Mouse (Mus musculus) T-helper 17 cell (primary cell): Measurements from ENCODE around the gene Olfm2.

Experiments used
- in situ Hi-C, 2 experiments: fragments of 300-600 bp; cut with MboI, MseI; formaldehyde crosslinking; loops; 1 replicate in 1 of 2; 2 replicates in 1 of 2; pipeline ENCODE4 v1.15.1; 2025; ENCODE audit warnings: high pct_unique_total_duplicates in 2 of 2

Olfm2 gene

GRCm38 (mm10) chr9:20746017-20746660 lies at the start of gene Olfm2:
Gene Olfm2 (minus strand): TSS chr9:20746349.
- in situ Hi-C loops, result loop anchor here in 1 of 2 experiments (5.0 to 10.0 kb wide), 3 partner anchors 89 to 281 kb away; partner anchors contain the start of gene Zfp26

- in situ Hi-C loops, result no loop called here
Observed at GRCm38 (mm10) chr9:20794108-20794806, 48.1 kb upstream of the Olfm2 start.

GRCm38 (mm10) chr9:20790345-20790744 lies 44.2 kb upstream of the Olfm2 start:
- in situ Hi-C loops, result no loop called here

GRCm38 (mm10) chr9:20789651-20790050 lies 43.5 kb upstream of the Olfm2 start:
- in situ Hi-C loops, result no loop called here

GRCm38 (mm10) chr9:20787992-20788391 lies 41.8 kb upstream of the Olfm2 start:
- in situ Hi-C loops, result no loop called here

- in situ Hi-C loops, result no loop called here
Observed at GRCm38 (mm10) chr9:20785055-20785454, 38.9 kb upstream of the Olfm2 start.

GRCm38 (mm10) chr9:20781286-20781685 lies 35.1 kb upstream of the Olfm2 start:
- in situ Hi-C loops, result no loop called here

- in situ Hi-C loops, result no loop called here
Observed at GRCm38 (mm10) chr9:20765274-20765673, 19.1 kb upstream of the Olfm2 start.

GRCm38 (mm10) chr9:20763099-20763498 lies 16.9 kb upstream of the Olfm2 start:
- in situ Hi-C loops, result no loop called here

GRCm38 (mm10) chr9:20762197-20762961 lies 16.2 kb upstream of the Olfm2 start:
- in situ Hi-C loops, result no loop called here

GRCm38 (mm10) chr9:20761388-20761787 lies 15.2 kb upstream of the Olfm2 start:
- in situ Hi-C loops, result no loop called here

GRCm38 (mm10) chr9:20760813-20761212 lies 14.7 kb upstream of the Olfm2 start:
- in situ Hi-C loops, result no loop called here

GRCm38 (mm10) chr9:20758896-20759295 lies 12.7 kb upstream of the Olfm2 start:
- in situ Hi-C loops, result no loop called here

GRCm38 (mm10) chr9:20758243-20758642 lies 12.1 kb upstream of the Olfm2 start:
- in situ Hi-C loops, result no loop called here

GRCm38 (mm10) chr9:20757087-20757955 lies 11.2 kb upstream of the Olfm2 start:
- in situ Hi-C loops, result no loop called here

- in situ Hi-C loops, result no loop called here
Observed at GRCm38 (mm10) chr9:20756081-20756700, 10.0 kb upstream of the Olfm2 start.

GRCm38 (mm10) chr9:20754335-20754734 lies 8.2 kb upstream of the Olfm2 start:
- in situ Hi-C loops, result no loop called here

- in situ Hi-C loops, result no loop called here
Observed at GRCm38 (mm10) chr9:20751477-20752029, 5.4 kb upstream of the Olfm2 start.

- in situ Hi-C loops, result loop anchor here in 1 of 2 experiments (5.0 to 10.0 kb wide), 3 partner anchors 86 to 284 kb away; partner anchors contain the start of gene Zfp26
Observed at GRCm38 (mm10) chr9:20749213-20749612, 3.1 kb upstream of the Olfm2 start.

- in situ Hi-C loops, result loop anchor here in 1 of 2 experiments (5.0 to 10.0 kb wide), 3 partner anchors 86 to 284 kb away; partner anchors contain the start of gene Zfp26
Observed at GRCm38 (mm10) chr9:20748540-20748939, 2.4 kb upstream of the Olfm2 start.
